8 mouse cellular contexts compared by ENCODE assay signal in genomic region chr11:20331027-20331689, GRCm38 (mm10). TPM values are rescaled to one million over a fixed set of nuclear protein-coding genes. Genes with fewer than 3 reads are reported as not detected.
A peak's percentile ranks its signal among the peaks of the same experiment; 100 is the strongest.
DNase-seq lines count a peak whose midpoint lies in the region; ATAC-seq lines count a peak whose summit lies in the region.

No protein-coding gene starts in this region.

- H3K9ac ChIP-seq in lung, embryonic 15.5 days: peak overlapping the region; percentile 61; the same call in 1 of the 2 replicates
- no peak overlapping the region; the same call in 1 of the 2 replicates for H3K9ac ChIP-seq in embryonic facial prominence, embryonic 11.5 days (replicated peaks; ENCODE audit: low read length)
- no peak overlapping the region for H3K9ac ChIP-seq in stomach, embryonic 14.5 days (replicated peaks; ENCODE audit: low read depth, low read length)

- no peaks in the 10 kb centered on the region for H3K9me3 ChIP-seq in lung, embryonic 15.5 days
- no peaks in the 10 kb centered on the region for H3K9me3 ChIP-seq in embryonic facial prominence, embryonic 11.5 days (replicated peaks; ENCODE audit: control insufficient read depth, low read length)
- no peaks in the 10 kb centered on the region for H3K9me3 ChIP-seq in stomach, embryonic 14.5 days (ENCODE audit: control insufficient read depth, low read depth, low read length)

- H3K4me3 ChIP-seq in lung, embryonic 15.5 days: peak overlapping the region; percentile 60
- peak overlapping the region; percentile 52 for H3K4me3 ChIP-seq in embryonic facial prominence, embryonic 11.5 days (ENCODE audit: low read depth, low read length)
- H3K4me3 ChIP-seq in stomach, embryonic 14.5 days (ENCODE audit: low read depth, low read length): peak overlapping the region; percentile 48

- no peaks in the 10 kb centered on the region for H3K36me3 ChIP-seq in lung, embryonic 15.5 days
- no peaks in the 10 kb centered on the region for H3K36me3 ChIP-seq in embryonic facial prominence, embryonic 11.5 days (replicated peaks; ENCODE audit: control insufficient read depth, insufficient read depth, low read depth, low read length)
- no peaks in the 10 kb centered on the region for H3K36me3 ChIP-seq in stomach, embryonic 14.5 days (ENCODE audit: control insufficient read depth, insufficient read depth, low read length)

- no peak for ATAC-seq in lung, embryonic 15.5 days (ENCODE audit: borderline replicate concordance, extremely low read depth, low FRiP score, low TSS enrichment)
- no peak for ATAC-seq in embryonic facial prominence, embryonic 11.5 days (replicated peaks; ENCODE audit: insufficient number of reproducible peaks, low FRiP score, low TSS enrichment, low read depth)
- ATAC-seq in stomach, embryonic 14.5 days (ENCODE audit: insufficient number of reproducible peaks, insufficient read depth, low FRiP score, low read depth): no peak
- no peak for ATAC-seq in cerebellum, adult (ENCODE audit: insufficient number of reproducible peaks, low FRiP score, low TSS enrichment)

- no peaks in the 10 kb centered on the region for H3K27me3 ChIP-seq in lung, embryonic 15.5 days
- no peaks in the 10 kb centered on the region for H3K27me3 ChIP-seq in embryonic facial prominence, embryonic 11.5 days (ENCODE audit: control insufficient read depth, insufficient read depth, low read length)
- no peaks in the 10 kb centered on the region for H3K27me3 ChIP-seq in stomach, embryonic 14.5 days (ENCODE audit: control insufficient read depth, insufficient read depth, low read length)

- no peak for DNase-seq in lung, postnatal 4 days
- peak; percentile 30 for DNase-seq in embryonic facial prominence, embryonic 11.5 days (ENCODE audit: low spot score)
- DNase-seq in kidney, postnatal 14 days: peak; percentile 4
- no peak for DNase-seq in thymus, postnatal 36 days
- DNase-seq in left cerebral cortex, adult 18-20 months (ENCODE audit: low spot score in 2 of 2): no peak

- WGBS in lung, embryonic 15.5 days: 33% methylated on average over 9 of the region's 9 CpGs
- WGBS in embryonic facial prominence, embryonic 11.5 days: 25% methylated on average over 9 of the region's 9 CpGs
- 39% methylated on average over 9 of the region's 9 CpGs for WGBS in stomach, embryonic 14.5 days

- peaks cover 29% of the 10 kb centered on the region for H3K4me1 ChIP-seq in lung, embryonic 15.5 days
- H3K4me1 ChIP-seq in embryonic facial prominence, embryonic 11.5 days (ENCODE audit: control insufficient read depth, insufficient read depth, low read length): no peaks in the 10 kb centered on the region; the same call in 1 of the 2 replicates
- H3K4me1 ChIP-seq in stomach, embryonic 14.5 days (ENCODE audit: control insufficient read depth, insufficient read depth, low read length): 0 out of 2 replicates have a peak, but pooled peaks cover 11% of the 10 kb centered on the region

- H3K4me2 ChIP-seq in lung, embryonic 15.5 days: peak overlapping the region; percentile 92
- peak overlapping the region; percentile 98 for H3K4me2 ChIP-seq in embryonic facial prominence, embryonic 11.5 days (ENCODE audit: low read depth, low read length)
- H3K4me2 ChIP-seq in stomach, embryonic 14.5 days (replicated peaks; ENCODE audit: low read depth, low read length): peak overlapping the region; percentile 98

- no peak overlapping the region for H3K27ac ChIP-seq in lung, embryonic 15.5 days
- no peak overlapping the region for H3K27ac ChIP-seq in embryonic facial prominence, embryonic 11.5 days (replicated peaks; ENCODE audit: low read depth, low read length)
- H3K27ac ChIP-seq in stomach, embryonic 14.5 days (ENCODE audit: low read length): no peak overlapping the region

RNA-seq across cellular contexts. Expression of gene Slc1a4, which starts 1.4 kb away (rescaled TPM):
- polyA plus RNA-seq in lung, embryonic 15.5 days (2015; fragmentation: Nextera tagmentation; extraction: Ambion mirVana): 18.6 and 19.7 TPM in 2 replicates
- 14.0 and 15.2 TPM in 2 replicates for polyA plus RNA-seq in embryonic facial prominence, embryonic 11.5 days (2014; fragmentation: Nextera tagmentation; extraction: Ambion mirVana)
- polyA plus RNA-seq in stomach, embryonic 14.5 days (2014; fragmentation: Nextera tagmentation; extraction: Ambion mirVana): 18.0 and 19.9 TPM in 2 replicates
- total RNA-seq in left cerebral cortex, adult 18-20 months (2021): 10 to 100 TPM; 38.8 to 43.2 TPM

Comparison
In these comparisons a context has a peak if more than half of its experiments do, and no peak if none do; other contexts are left out.
1. DNase-seq: peak in embryonic facial prominence, embryonic 11.5 days (single experiment) and kidney, postnatal 14 days (single experiment); none in lung, postnatal 4 days (0 of 2), thymus, postnatal 36 days (0 of 2) and left cerebral cortex, adult 18-20 months (0 of 2).
2. Peak in every context shown above with its lines, with median percentiles within 50 percentile points of each other: H3K4me2 ChIP-seq and H3K4me3 ChIP-seq.